Mouse (Mus musculus): ENCODE results near the gene Tmem216. TPM values are rescaled to one million over a fixed set of nuclear protein-coding genes. Genes with fewer than 3 reads are reported as not detected.
"Not testable (repeated sequence)": the region's sequence is repeated elsewhere in the genome, so short reads cannot be mapped to it uniquely, and the experiment has no call there.

Tmem216 gene
- polyA plus RNA-seq, 1 experiment from 2014 or later, result 62.2 TPM

DNA sequence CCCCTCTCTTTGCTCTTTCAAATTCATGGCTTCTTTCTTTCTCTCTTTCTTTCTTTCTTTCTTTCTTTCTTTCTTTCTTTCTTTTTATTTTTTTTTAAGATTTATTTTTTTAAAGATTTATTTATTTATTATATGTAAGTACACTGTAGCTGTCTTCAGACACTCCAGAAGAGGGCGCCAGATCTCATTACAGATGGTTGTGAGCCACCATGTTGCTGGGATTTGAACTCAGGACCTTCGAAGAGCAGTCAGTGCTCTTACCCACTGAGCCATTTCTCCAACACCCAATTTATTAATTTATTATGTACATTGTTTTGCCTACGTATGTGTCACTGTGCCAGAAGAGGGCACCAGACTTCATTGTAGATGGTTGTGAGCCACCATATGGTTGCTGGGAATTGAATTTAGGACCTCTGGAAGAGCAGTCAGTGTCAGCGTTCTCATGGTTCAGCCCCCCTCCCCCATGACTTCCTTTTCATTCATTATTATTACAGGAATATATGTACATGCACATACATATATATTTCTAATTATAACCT, 1.9 kb upstream of the Tmem216 start:
- H3K4me3 ChIP-seq; DNase-seq (ENCODE audit: low spot score); H3K27ac ChIP-seq; H3K27me3 ChIP-seq (ENCODE audit: low read depth, poor library complexity, severe bottlenecking); H3K36me3 ChIP-seq; H3K9me3 ChIP-seq (replicated peaks): not testable (repeated sequence)
- peaks cover 17% of the 10 kb centered on the region for H3K4me1 ChIP-seq
- WGBS, result 72% methylated on average over 4 of the region's 4 CpGs

GRCm38 (mm10) chr19:10557430-10557829, 1.4 kb upstream of the Tmem216 start:
- Histone ChIP-seq H3K27ac (no peak overlapping the region), H3K9me3 (replicated peaks) (no peaks in the 10 kb centered on the region), H3K4me1 (peaks cover 17% of the 10 kb centered on the region), H3K4me3 (no peak overlapping the region), H3K27me3 (ENCODE audit: low read depth, poor library complexity, severe bottlenecking) (no peaks in the 10 kb centered on the region), H3K36me3 (peaks cover 14% of the 10 kb centered on the region)
- 87% methylated on average over 2 of the region's 2 CpGs for WGBS
- DNase-seq (ENCODE audit: low spot score), result no peak

GRCm38 (mm10) chr19:10557001-10557400, 963 bp upstream of the Tmem216 start:
- DNase-seq (ENCODE audit: low spot score), result no peak
- Histone ChIP-seq H3K27me3 (ENCODE audit: low read depth, poor library complexity, severe bottlenecking) (no peaks in the 10 kb centered on the region), H3K4me1 (peaks cover 17% of the 10 kb centered on the region), H3K36me3 (peaks cover 18% of the 10 kb centered on the region), H3K9me3 (replicated peaks) (no peaks in the 10 kb centered on the region), H3K27ac (no peak overlapping the region), H3K4me3 (no peak overlapping the region)
- 81% methylated on average over 2 of the region's 2 CpGs for WGBS

- peaks cover 98% of the 10 kb centered on the region for H3K36me3 ChIP-seq
- 94% methylated on average over 5 of the region's 5 CpGs for WGBS
- no peak for DNase-seq (ENCODE audit: low spot score)
- no peaks in the 10 kb centered on the region for H3K27me3 ChIP-seq (ENCODE audit: low read depth, poor library complexity, severe bottlenecking)
- no peak overlapping the region for H3K4me3 ChIP-seq
- no peaks in the 10 kb centered on the region for H3K4me1 ChIP-seq
- no peak overlapping the region for H3K27ac ChIP-seq
- no peaks in the 10 kb centered on the region for H3K9me3 ChIP-seq (replicated peaks)
Observed at GRCm38 (mm10) chr19:10539454-10539853, 16.6 kb downstream of the Tmem216 start.

GRCm38 (mm10) chr19:10530082-10530481, 26.0 kb downstream of the Tmem216 start:
- Histone ChIP-seq H3K36me3 (peaks cover 80% of the 10 kb centered on the region), H3K27ac (no peak overlapping the region), H3K4me1 (peaks cover 13% of the 10 kb centered on the region), H3K9me3 (replicated peaks) (no peaks in the 10 kb centered on the region), H3K4me3 (no peak overlapping the region), H3K27me3 (ENCODE audit: low read depth, poor library complexity, severe bottlenecking) (no peaks in the 10 kb centered on the region)
- WGBS, result 100% methylated on average over 1 of the region's 1 CpGs
- DNase-seq (ENCODE audit: low spot score), result no peak

GRCm38 (mm10) chr19:10525910-10526309, 30.1 kb downstream of the Tmem216 start, which contains the start of gene Sdhaf2:
TSS of gene Sdhaf2 (minus strand) at chr19:10526142.
- Histone ChIP-seq H3K27ac (peak within 1 kb of the TSS; percentile 100), H3K4me3 (peak within 1 kb of the TSS; percentile 80), H3K36me3 (peaks cover 46% of the 10 kb centered on the region), H3K9me3 (replicated peaks) (no peaks in the 10 kb centered on the region), H3K4me1 (peaks cover 22% of the 10 kb centered on the region), H3K27me3 (ENCODE audit: low read depth, poor library complexity, severe bottlenecking) (no peaks in the 10 kb centered on the region)
- under 1% methylated on average over 11 of the region's 11 CpGs for WGBS
- no peak for DNase-seq (ENCODE audit: low spot score)

GRCm38 (mm10) chr19:10525106-10525901, 30.7 kb downstream of the Tmem216 start, which contains the start of gene Cpsf7:
TSS of gene Cpsf7 (plus strand) at chr19:10525266.
- WGBS, result under 1% methylated on average over 83 of the region's 93 CpGs
- peaks cover 22% of the 10 kb centered on the region for H3K4me1 ChIP-seq
- peak; percentile 97 for DNase-seq (ENCODE audit: low spot score)
- H3K27me3 ChIP-seq (ENCODE audit: low read depth, poor library complexity, severe bottlenecking), result no peaks in the 10 kb centered on the region
- H3K9me3 ChIP-seq (replicated peaks), result no peaks in the 10 kb centered on the region
- H3K27ac ChIP-seq, result peak within 1 kb of the TSS; percentile 100
- H3K36me3 ChIP-seq, result peaks cover 40% of the 10 kb centered on the region
- peak within 1 kb of the TSS; percentile 80 for H3K4me3 ChIP-seq

GRCm38 (mm10) chr19:10524784-10525105, 31.3 kb downstream of the Tmem216 start:
- Histone ChIP-seq H3K27me3 (ENCODE audit: low read depth, poor library complexity, severe bottlenecking) (no peaks in the 10 kb centered on the region), H3K9me3 (replicated peaks) (no peaks in the 10 kb centered on the region), H3K4me3 (peak overlapping the region; percentile 80), H3K4me1 (peaks cover 22% of the 10 kb centered on the region), H3K36me3 (peaks cover 34% of the 10 kb centered on the region), H3K27ac (peak overlapping the region; percentile 100)
- DNase-seq (ENCODE audit: low spot score), result no peak
- under 1% methylated on average over 19 of the region's 19 CpGs for WGBS

GRCm38 (mm10) chr19:10523483-10524080, 32.5 kb downstream of the Tmem216 start:
- WGBS, result 85% methylated on average over 5 of the region's 5 CpGs
- Histone ChIP-seq H3K27ac (no peak overlapping the region), H3K9me3 (replicated peaks) (no peaks in the 10 kb centered on the region), H3K4me3 (peak overlapping the region; percentile 80), H3K27me3 (ENCODE audit: low read depth, poor library complexity, severe bottlenecking) (no peaks in the 10 kb centered on the region), H3K36me3 (peaks cover 24% of the 10 kb centered on the region), H3K4me1 (peaks cover 22% of the 10 kb centered on the region)
- DNase-seq (ENCODE audit: low spot score), result no peak

- no peaks in the 10 kb centered on the region for H3K9me3 ChIP-seq (replicated peaks)
- DNase-seq (ENCODE audit: low spot score), result no peak
- WGBS, result 89% methylated on average over 1 of the region's 1 CpGs
- H3K27me3 ChIP-seq (ENCODE audit: low read depth, poor library complexity, severe bottlenecking), result no peaks in the 10 kb centered on the region
- peaks cover 19% of the 10 kb centered on the region for H3K36me3 ChIP-seq
- no peak overlapping the region for H3K4me3 ChIP-seq
- H3K27ac ChIP-seq, result no peak overlapping the region
- peaks cover 19% of the 10 kb centered on the region for H3K4me1 ChIP-seq
Observed at GRCm38 (mm10) chr19:10521926-10522325, 34.1 kb downstream of the Tmem216 start.

GRCm38 (mm10) chr19:10520355-10520754, 35.7 kb downstream of the Tmem216 start:
- WGBS, result 60% methylated on average over 1 of the region's 1 CpGs
- H3K4me1 ChIP-seq, result peaks cover 10% of the 10 kb centered on the region; the same call in 1 of the 2 replicates
- H3K27me3 ChIP-seq (ENCODE audit: low read depth, poor library complexity, severe bottlenecking), result no peaks in the 10 kb centered on the region
- H3K27ac ChIP-seq, result no peak overlapping the region
- H3K36me3 ChIP-seq, result peaks cover 31% of the 10 kb centered on the region
- H3K9me3 ChIP-seq (replicated peaks), result no peaks in the 10 kb centered on the region
- DNase-seq (ENCODE audit: low spot score), result no peak
- H3K4me3 ChIP-seq, result no peak overlapping the region

GRCm38 (mm10) chr19:10510759-10511330, 45.2 kb downstream of the Tmem216 start:
- WGBS, result 85% methylated on average over 6 of the region's 6 CpGs
- Histone ChIP-seq H3K27me3 (ENCODE audit: low read depth, poor library complexity, severe bottlenecking) (no peaks in the 10 kb centered on the region), H3K9me3 (replicated peaks) (no peaks in the 10 kb centered on the region), H3K36me3 (peaks cover 74% of the 10 kb centered on the region), H3K4me1 (no peaks in the 10 kb centered on the region), H3K4me3 (no peak overlapping the region), H3K27ac (no peak overlapping the region)
- DNase-seq (ENCODE audit: low spot score), result no peak

GRCm38 (mm10) chr19:10502571-10502970, 53.5 kb downstream of the Tmem216 start:
- Histone ChIP-seq H3K9me3 (replicated peaks) (no peaks in the 10 kb centered on the region), H3K27ac (no peak overlapping the region), H3K27me3 (ENCODE audit: low read depth, poor library complexity, severe bottlenecking) (no peaks in the 10 kb centered on the region), H3K36me3 (peaks cover 80% of the 10 kb centered on the region), H3K4me3 (no peak overlapping the region), H3K4me1 (0 out of 2 replicates have a peak, but pooled peaks cover under 1% of the 10 kb centered on the region)
- 18% methylated on average over 4 of the region's 4 CpGs for WGBS
- DNase-seq (ENCODE audit: low spot score), result peak; percentile 62
